Mouse (Mus musculus): ENCODE measurements around the gene Tmem267. TPM values are rescaled to one million over a fixed set of nuclear protein-coding genes. Genes with fewer than 3 reads are reported as not detected.
A peak's percentile ranks its signal among the peaks of the same experiment; 100 is the strongest.

Gene Tmem267
- 0.92 and 1.3 TPM in 2 replicates for polyA plus RNA-seq (2014; fragmentation: Nextera tagmentation; extraction: Ambion mirVana)

GRCm38 (mm10) chr13:119487880-119488580, at the start of gene Tmem267, which contains the start of gene 3110070M22Rik:
TSS of gene Tmem267 (plus strand) at chr13:119488039.
TSS of gene 3110070M22Rik (minus strand) at chr13:119488383.
- H3K4me2 ChIP-seq (ENCODE audit: low read depth, severe bottlenecking) = 0 out of 2 replicates have a peak within 1 kb of the TSS, but pooled peaks have one; percentile 8
- peak; percentile 80 for DNase-seq (ENCODE audit: low spot score)
- ATAC-seq (ENCODE audit: insufficient number of reproducible peaks, low FRiP score, low TSS enrichment, low read depth) = no peak
- peaks cover 12% of the 10 kb centered on the region for H3K36me3 ChIP-seq (ENCODE audit: control insufficient read depth, insufficient read depth, low read length)
- H3K9me3 ChIP-seq (ENCODE audit: control insufficient read depth, low read length) = peaks cover 10% of the 10 kb centered on the region
- peak within 1 kb of the TSS; percentile 38; the same call in 1 of the 2 replicates for H3K9ac ChIP-seq (ENCODE audit: low read length)
- H3K27me3 ChIP-seq (ENCODE audit: control insufficient read depth, insufficient read depth, low read length) = no peaks in the 10 kb centered on the region
- H3K4me3 ChIP-seq (ENCODE audit: low read depth, low read length) = no peak within 1 kb of the TSS; the same call in 1 of the 2 replicates
- H3K27ac ChIP-seq (replicated peaks; ENCODE audit: low read depth, low read length) = no peak within 1 kb of the TSS
- WGBS = 75% methylated on average over 87 of the region's 87 CpGs
- H3K4me1 ChIP-seq (ENCODE audit: control insufficient read depth, insufficient read depth, low read length) = no peaks in the 10 kb centered on the region

- Histone ChIP-seq H3K27ac (replicated peaks; ENCODE audit: low read depth, low read length) (no peak overlapping the region), H3K4me1 (ENCODE audit: control insufficient read depth, insufficient read depth, low read length) (no peaks in the 10 kb centered on the region), H3K9ac (ENCODE audit: low read length) (no peak overlapping the region), H3K36me3 (ENCODE audit: control insufficient read depth, insufficient read depth, low read length) (peaks cover 25% of the 10 kb centered on the region), H3K4me3 (ENCODE audit: low read depth, low read length) (no peak overlapping the region), H3K27me3 (ENCODE audit: control insufficient read depth, insufficient read depth, low read length) (no peaks in the 10 kb centered on the region), H3K4me2 (ENCODE audit: low read depth, severe bottlenecking) (no peak overlapping the region), H3K9me3 (ENCODE audit: control insufficient read depth, low read length) (no peaks in the 10 kb centered on the region)
- DNase-seq (ENCODE audit: low spot score) (no peak), ATAC-seq (ENCODE audit: insufficient number of reproducible peaks, low FRiP score, low TSS enrichment, low read depth) (no peak)
- WGBS = 95% methylated on average over 1 of the region's 1 CpGs
Observed at GRCm38 (mm10) chr13:119442244-119442643, 45.6 kb upstream of the Tmem267 start.

- DNase-seq (ENCODE audit: low spot score) (no peak), ATAC-seq (ENCODE audit: insufficient number of reproducible peaks, low FRiP score, low TSS enrichment, low read depth) (no peak)
- Histone ChIP-seq H3K27ac (replicated peaks; ENCODE audit: low read depth, low read length) (no peak overlapping the region), H3K4me2 (ENCODE audit: low read depth, severe bottlenecking) (no peak overlapping the region), H3K9ac (ENCODE audit: low read length) (no peak overlapping the region), H3K4me3 (ENCODE audit: low read depth, low read length) (no peak overlapping the region), H3K4me1 (ENCODE audit: control insufficient read depth, insufficient read depth, low read length) (no peaks in the 10 kb centered on the region), H3K9me3 (ENCODE audit: control insufficient read depth, low read length) (no peaks in the 10 kb centered on the region), H3K27me3 (ENCODE audit: control insufficient read depth, insufficient read depth, low read length) (no peaks in the 10 kb centered on the region), H3K36me3 (ENCODE audit: control insufficient read depth, insufficient read depth, low read length) (peaks cover 12% of the 10 kb centered on the region; the same call in 1 of the 2 replicates)
- 94% methylated on average over 4 of the region's 4 CpGs for WGBS
Observed at GRCm38 (mm10) chr13:119453563-119453962, 34.3 kb upstream of the Tmem267 start.

GRCm38 (mm10) chr13:119455082-119455481, 32.8 kb upstream of the Tmem267 start:
- Histone ChIP-seq H3K4me2 (ENCODE audit: low read depth, severe bottlenecking) (no peak overlapping the region), H3K27me3 (ENCODE audit: control insufficient read depth, insufficient read depth, low read length) (no peaks in the 10 kb centered on the region), H3K36me3 (ENCODE audit: control insufficient read depth, insufficient read depth, low read length) (peaks cover 10% of the 10 kb centered on the region; the same call in 1 of the 2 replicates), H3K9me3 (ENCODE audit: control insufficient read depth, low read length) (no peaks in the 10 kb centered on the region), H3K27ac (replicated peaks; ENCODE audit: low read depth, low read length) (no peak overlapping the region), H3K4me3 (ENCODE audit: low read depth, low read length) (no peak overlapping the region), H3K9ac (ENCODE audit: low read length) (no peak overlapping the region), H3K4me1 (ENCODE audit: control insufficient read depth, insufficient read depth, low read length) (no peaks in the 10 kb centered on the region)
- ATAC-seq (ENCODE audit: insufficient number of reproducible peaks, low FRiP score, low TSS enrichment, low read depth) (no peak), DNase-seq (ENCODE audit: low spot score) (no peak)

- Histone ChIP-seq H3K36me3 (ENCODE audit: control insufficient read depth, insufficient read depth, low read length) (peaks cover 6% of the 10 kb centered on the region; the same call in 1 of the 2 replicates), H3K4me3 (ENCODE audit: low read depth, low read length) (no peak overlapping the region), H3K9me3 (ENCODE audit: control insufficient read depth, low read length) (no peaks in the 10 kb centered on the region), H3K4me1 (ENCODE audit: control insufficient read depth, insufficient read depth, low read length) (no peaks in the 10 kb centered on the region), H3K27me3 (ENCODE audit: control insufficient read depth, insufficient read depth, low read length) (no peaks in the 10 kb centered on the region), H3K27ac (replicated peaks; ENCODE audit: low read depth, low read length) (no peak overlapping the region), H3K9ac (ENCODE audit: low read length) (no peak overlapping the region), H3K4me2 (ENCODE audit: low read depth, severe bottlenecking) (no peak overlapping the region)
- DNase-seq (ENCODE audit: low spot score) (no peak), ATAC-seq (ENCODE audit: insufficient number of reproducible peaks, low FRiP score, low TSS enrichment, low read depth) (no peak)
- 93% methylated on average over 7 of the region's 7 CpGs for WGBS
Observed at GRCm38 (mm10) chr13:119456342-119456741, 31.5 kb upstream of the Tmem267 start.

GRCm38 (mm10) chr13:119461900-119462595, 25.8 kb upstream of the Tmem267 start:
- no peak overlapping the region for H3K27ac ChIP-seq (replicated peaks; ENCODE audit: low read depth, low read length)
- H3K9ac ChIP-seq (ENCODE audit: low read length) = peak overlapping the region; percentile 72
- H3K36me3 ChIP-seq (ENCODE audit: control insufficient read depth, insufficient read depth, low read length) = peaks cover 4% of the 10 kb centered on the region
- no peak for DNase-seq (ENCODE audit: low spot score)
- no peaks in the 10 kb centered on the region for H3K27me3 ChIP-seq (ENCODE audit: control insufficient read depth, insufficient read depth, low read length)
- H3K9me3 ChIP-seq (ENCODE audit: control insufficient read depth, low read length) = no peaks in the 10 kb centered on the region
- peak overlapping the region; percentile 42 for H3K4me2 ChIP-seq (ENCODE audit: low read depth, severe bottlenecking)
- ATAC-seq (ENCODE audit: insufficient number of reproducible peaks, low FRiP score, low TSS enrichment, low read depth) = peak; percentile 28; the same call in 1 of the 2 replicates
- H3K4me1 ChIP-seq (ENCODE audit: control insufficient read depth, insufficient read depth, low read length) = no peaks in the 10 kb centered on the region
- peak overlapping the region; percentile 76 for H3K4me3 ChIP-seq (ENCODE audit: low read depth, low read length)
- WGBS = 14% methylated on average over 10 of the region's 10 CpGs

- Histone ChIP-seq H3K4me1 (ENCODE audit: control insufficient read depth, insufficient read depth, low read length) (no peaks in the 10 kb centered on the region), H3K9ac (ENCODE audit: low read length) (peak within 1 kb of the TSS; percentile 72), H3K4me3 (ENCODE audit: low read depth, low read length) (peak within 1 kb of the TSS; percentile 76), H3K36me3 (ENCODE audit: control insufficient read depth, insufficient read depth, low read length) (peaks cover 7% of the 10 kb centered on the region), H3K9me3 (ENCODE audit: control insufficient read depth, low read length) (no peaks in the 10 kb centered on the region), H3K27ac (replicated peaks; ENCODE audit: low read depth, low read length) (no peak within 1 kb of the TSS), H3K27me3 (ENCODE audit: control insufficient read depth, insufficient read depth, low read length) (no peaks in the 10 kb centered on the region), H3K4me2 (ENCODE audit: low read depth, severe bottlenecking) (peak within 1 kb of the TSS; percentile 49)
- DNase-seq (ENCODE audit: low spot score) (peak; percentile 91), ATAC-seq (ENCODE audit: insufficient number of reproducible peaks, low FRiP score, low TSS enrichment, low read depth) (peak; percentile 89)
- 12% methylated on average over 57 of the region's 57 CpGs for WGBS
Observed at GRCm38 (mm10) chr13:119462596-119463560, 25.0 kb upstream of the Tmem267 start, which contains the start of gene 4833420G17Rik. TSS of gene 4833420G17Rik (plus strand) at chr13:119462768.

- Histone ChIP-seq H3K36me3 (ENCODE audit: control insufficient read depth, insufficient read depth, low read length) (peaks cover 7% of the 10 kb centered on the region), H3K4me1 (ENCODE audit: control insufficient read depth, insufficient read depth, low read length) (no peaks in the 10 kb centered on the region), H3K9ac (ENCODE audit: low read length) (no peak overlapping the region), H3K4me2 (ENCODE audit: low read depth, severe bottlenecking) (no peak overlapping the region), H3K27ac (replicated peaks; ENCODE audit: low read depth, low read length) (no peak overlapping the region), H3K27me3 (ENCODE audit: control insufficient read depth, insufficient read depth, low read length) (no peaks in the 10 kb centered on the region), H3K4me3 (ENCODE audit: low read depth, low read length) (no peak overlapping the region), H3K9me3 (ENCODE audit: control insufficient read depth, low read length) (no peaks in the 10 kb centered on the region)
- ATAC-seq (ENCODE audit: insufficient number of reproducible peaks, low FRiP score, low TSS enrichment, low read depth) (no peak), DNase-seq (ENCODE audit: low spot score) (no peak)
- 90% methylated on average over 9 of the region's 9 CpGs for WGBS
Observed at GRCm38 (mm10) chr13:119476631-119477030, 11.2 kb upstream of the Tmem267 start.

All from limb, embryonic 11.5 days (tissue).